Comparison of ENCODE assay signal across 15 mouse cellular contexts in genomic region chr15:98048918-98049700, GRCm38 (mm10). TPM values are rescaled to one million over a fixed set of nuclear protein-coding genes. Genes with fewer than 3 reads are reported as not detected.
"Had no signal": no experiment of that assay in that cellular context is flagged by ENCODE, and none has a peak within 500 bp of the region (broad histone marks: within the 10 kb centered on the region; RNA-seq: fewer than 3 reads in every experiment).

No protein-coding gene starts in this region.

- ATAC-seq: liver, embryonic 12.5 days; midbrain, embryonic 16.5 days had no signal

- H3K4me3 ChIP-seq: layer of hippocampus, adult 2 months; liver, embryonic 12.5 days; megakaryocyte, embryonic 14.5 days; midbrain, embryonic 12.5 days; neural tube, embryonic 15.5 days had no signal

- H3K27ac ChIP-seq: layer of hippocampus, adult 2 months; liver, embryonic 12.5 days; macrophage; midbrain, embryonic 12.5 days; neural tube, embryonic 15.5 days had no signal

- H3K4me1 ChIP-seq: liver, embryonic 12.5 days; midbrain, embryonic 12.5 days; neural tube, embryonic 15.5 days had no signal

- DNase-seq: kidney, adult 18-20 months; kidney, postnatal 10 days; kidney, postnatal 4 days; lung, embryonic 14.5 days; lung, postnatal 10 days; right cerebral cortex, adult 18-20 months; thymus, adult 2 months; thymus, postnatal 25 days had no signal

- H3K4me2 ChIP-seq: liver, embryonic 12.5 days; lung, embryonic 14.5 days; midbrain, embryonic 12.5 days; neural tube, embryonic 15.5 days had no signal

- H3K27me3 ChIP-seq: liver, embryonic 12.5 days; megakaryocyte, embryonic 14.5 days; midbrain, embryonic 12.5 days; neural tube, embryonic 15.5 days had no signal

- H3K9me3 ChIP-seq: liver, embryonic 12.5 days; megakaryocyte, embryonic 14.5 days; midbrain, embryonic 12.5 days; neural tube, embryonic 15.5 days had no signal

- H3K9ac ChIP-seq: liver, embryonic 12.5 days; lung, embryonic 14.5 days; midbrain, embryonic 12.5 days; neural tube, embryonic 15.5 days had no signal

RNA-seq across cellular contexts. Expression of gene Col2a1, which starts 44.6 kb away (rescaled TPM):
- polyA plus RNA-seq: macrophage had no signal
